Mouse (Mus musculus) embryonic facial prominence, embryonic 14.5 days (tissue): ENCODE results near the gene U2surp. TPM values are rescaled to one million over a fixed set of nuclear protein-coding genes. Genes with fewer than 3 reads are reported as not detected.
A peak's percentile ranks its signal among the peaks of the same experiment; 100 is the strongest.

Experiments used
- ATAC-seq: fragments of 200-750 bp; cut with Nextera tagmentation; 2 replicates; pipeline ENCODE4 v1.8.0; 2017; ENCODE audit warnings: low read depth, moderate number of reproducible peaks, moderate TSS enrichment
- DNase-seq: peaks from one replicate; pipeline ENCODE4 v3.0.0-alpha.2; 2015; ENCODE audit warnings: low spot score
- H3K27ac ChIP-seq: fragments of 300-500 bp; sonication (generic); replicated peaks from 2 replicates; pipeline ENCODE4 v1.5.1; 2014; ENCODE audit warnings: low read depth, mild to moderate bottlenecking, low read length, moderate library complexity
- H3K27me3 ChIP-seq: fragments of 300-500 bp; sonication (generic); replicated peaks from 2 replicates; pipeline ENCODE4 v1.6.1; 2014; ENCODE audit warnings: low read length; ENCODE audit not compliant: control insufficient read depth, insufficient read depth
- H3K36me3 ChIP-seq: fragments of 300-500 bp; sonication (generic); 2 replicates; pipeline ENCODE4 v1.6.1; 2014; ENCODE audit warnings: low read length, mixed read lengths; ENCODE audit not compliant: control insufficient read depth, insufficient read depth
- H3K4me1 ChIP-seq: fragments of 300-500 bp; sonication (generic); 2 replicates; pipeline ENCODE4 v1.6.1; 2014; ENCODE audit warnings: antibody characterized with exemption, low read length; ENCODE audit not compliant: control insufficient read depth, insufficient read depth
- H3K4me2 ChIP-seq: fragments of 300-500 bp; sonication (generic); 2 replicates; pipeline ENCODE4 v1.6.1; 2014; ENCODE audit warnings: low read depth, mild to moderate bottlenecking, low read length, moderate library complexity, mixed read lengths
- H3K4me3 ChIP-seq: fragments of 300-500 bp; sonication (generic); 2 replicates; pipeline ENCODE4 v1.5.1; 2014; ENCODE audit warnings: low read depth, mild to moderate bottlenecking, low read length
- H3K9ac ChIP-seq: fragments of 300-500 bp; sonication (generic); 2 replicates; pipeline ENCODE4 v1.6.1; 2014; ENCODE audit warnings: low read depth, mild to moderate bottlenecking, low read length, moderate library complexity, mixed read lengths
- H3K9me3 ChIP-seq: fragments of 300-500 bp; sonication (generic); 2 replicates; pipeline ENCODE4 v1.6.1; 2016; ENCODE audit warnings: low read length; ENCODE audit not compliant: control insufficient read depth
- WGBS: fragments of 180-500 bp; shearing (Covaris S2); extraction: QIAGEN DNeasy Blood & Tissue Kit; methylation state at CpG from one replicate; pipeline ENCODE4 v1.1.7; 2014; 5-methylcytosine and 5-hydroxymethylcytosine counted together
- polyA plus RNA-seq: library from polyadenylated mRNA; unstranded; fragments of >200 nt; fragmentation: Nextera tagmentation; extraction: Ambion mirVana; gene quantifications from 2 replicates; pipeline ENCODE4 v1.2.1, GENCODE M21; 2014

Gene U2surp
- polyA plus RNA-seq, 1 experiment from 2014 or later, result 97.0 TPM

GRCm38 (mm10) chr9:95412047-95412446, 99.7 kb downstream of the U2surp start:
- no peak for DNase-seq
- WGBS, result 66% methylated on average over 4 of the region's 4 CpGs
- Histone ChIP-seq H3K27ac (no peak overlapping the region), H3K4me2 (no peak overlapping the region), H3K9ac (no peak overlapping the region), H3K9me3 (no peaks in the 10 kb centered on the region), H3K36me3 (no peaks in the 10 kb centered on the region), H3K27me3 (no peaks in the 10 kb centered on the region; the same call in 1 of the 2 replicates), H3K4me1 (peaks cover 3% of the 10 kb centered on the region; the same call in 1 of the 2 replicates), H3K4me3 (no peak overlapping the region)
- ATAC-seq, result no peak

DNA sequence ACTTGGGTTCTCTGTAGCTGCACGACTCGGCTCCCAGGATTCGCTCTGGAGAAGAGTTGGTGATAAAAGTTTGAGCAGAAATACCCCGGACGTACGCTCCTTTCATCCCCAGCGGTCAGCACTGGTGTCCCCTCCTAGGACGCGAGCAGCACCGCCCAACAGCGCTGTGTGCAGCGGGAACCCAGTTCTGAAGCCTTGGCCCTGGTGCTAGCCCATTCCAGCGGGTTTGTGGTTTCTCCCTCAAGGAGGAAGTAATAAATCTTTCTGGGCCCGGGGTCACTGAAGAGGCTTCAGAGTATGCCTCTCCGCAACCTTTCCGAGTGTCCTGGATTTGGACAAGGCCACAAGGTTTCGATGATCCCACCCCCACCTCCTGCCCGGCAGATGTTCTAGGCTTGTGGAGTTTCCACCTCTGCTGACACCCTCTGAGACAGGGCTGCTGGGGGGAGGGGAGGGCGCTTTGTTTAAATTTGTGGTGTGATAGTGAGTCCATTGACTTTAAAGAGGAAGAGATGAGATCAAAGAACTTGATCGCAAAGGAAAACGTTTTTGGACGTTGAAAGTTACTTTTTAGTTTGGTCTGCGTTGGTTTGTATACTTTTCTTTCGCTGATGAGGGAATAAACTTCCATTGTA, 104.1 kb downstream of the U2surp start:
- Histone ChIP-seq H3K27me3 (no peaks in the 10 kb centered on the region; the same call in 1 of the 2 replicates), H3K9ac (peak overlapping the region; percentile 85), H3K9me3 (no peaks in the 10 kb centered on the region), H3K4me1 (peaks cover 19% of the 10 kb centered on the region; the same call in 1 of the 2 replicates), H3K27ac (peak overlapping the region; percentile 84), H3K4me3 (peak overlapping the region; percentile 78), H3K36me3 (no peaks in the 10 kb centered on the region), H3K4me2 (peak overlapping the region; percentile 96)
- WGBS, result under 1% methylated on average over 23 of the region's 24 CpGs
- ATAC-seq, result peak; percentile 10; the same call in 1 of the 2 replicates
- DNase-seq, result no peak

Other genes with a start within 250 kb of the U2surp start
- gene Chst2, start 105.3 kb downstream of the U2surp start, polyA plus RNA-seq, result 8.1 and 10.2 TPM in 2 replicates
- 0.41 and 0.47 TPM in 2 replicates for gene Paqr9, start 47.7 kb upstream of the U2surp start, polyA plus RNA-seq
- 10.2 and 13.5 TPM in 2 replicates for gene Pcolce2, start 125.6 kb upstream of the U2surp start, polyA plus RNA-seq
- gene Trpc1, start 238.4 kb upstream of the U2surp start, polyA plus RNA-seq, result 3.0 and 3.9 TPM in 2 replicates